Mouse (Mus musculus): Measurements from ENCODE around the gene Olfr994.

The Olfr994 gene

GRCm38 (mm10) chr2:85436351-85436750, at the start of gene Olfr994:
Gene Olfr994 (minus strand): TSS chr2:85436451.
- DNase-seq (ENCODE audit: low spot score in 2 of 2): no peak

- no peak for DNase-seq (ENCODE audit: low spot score in 2 of 2)
These were observed 30.6 kb upstream of the Olfr994 start for GRCm38 (mm10) chr2:85466801-85467325.

GRCm38 (mm10) chr2:85443539-85443938, 7.3 kb upstream of the Olfr994 start, which contains the start of gene Olfr995:
Gene Olfr995 (minus strand): TSS chr2:85443639.
- DNase-seq (ENCODE audit: low spot score in 2 of 2): no peak

- no peak for DNase-seq (ENCODE audit: low spot score in 2 of 2)
These were observed 6.3 kb upstream of the Olfr994 start for GRCm38 (mm10) chr2:85442546-85442945.

- DNase-seq (ENCODE audit: low spot score in 2 of 2): no peak
These were observed 10.4 kb downstream of the Olfr994 start for GRCm38 (mm10) chr2:85425893-85426292.

- DNase-seq (ENCODE audit: low spot score in 2 of 2): no peak
These were observed 21.5 kb downstream of the Olfr994 start, which contains the start of gene Olfr993 for GRCm38 (mm10) chr2:85414777-85415176. Gene Olfr993 (minus strand): TSS chr2:85414877.

- no peak for DNase-seq (ENCODE audit: low spot score in 2 of 2)
These were observed 26.9 kb downstream of the Olfr994 start, which contains the start of gene Olfr992 for GRCm38 (mm10) chr2:85409369-85409768. Gene Olfr992 (minus strand): TSS chr2:85409469.

Data from spleen, postnatal 14 days (tissue).